Mouse (Mus musculus) limb, embryonic 14.5 days (tissue): Measurements from ENCODE around the gene Mt2. TPM values are rescaled to one million over a fixed set of nuclear protein-coding genes. Genes with fewer than 3 reads are reported as not detected.

Source experiments
- ATAC-seq: fragments of 200-750 bp; cut with Nextera tagmentation; 2 replicates; pipeline ENCODE4 v1.8.0; 2017; ENCODE audit warnings: low read depth, moderate number of reproducible peaks, moderate TSS enrichment; ENCODE audit not compliant: low FRiP score
- DNase-seq: peaks from one replicate; pipeline ENCODE4 v3.0.0-alpha.2; 2015; ENCODE audit warnings: low spot score
- H3K27ac ChIP-seq: fragments of 300-500 bp; sonication (generic); replicated peaks from 2 replicates; pipeline ENCODE4 v1.5.1; 2014; ENCODE audit warnings: low read depth, mild to moderate bottlenecking, low read length, moderate library complexity, mixed read lengths
- H3K27me3 ChIP-seq: fragments of 300-500 bp; sonication (generic); 2 replicates; pipeline ENCODE4 v1.6.1; 2014; ENCODE audit warnings: low read length, mixed read lengths; ENCODE audit not compliant: control insufficient read depth, insufficient read depth
- H3K36me3 ChIP-seq: fragments of 300-500 bp; sonication (generic); 2 replicates; pipeline ENCODE4 v1.6.1; 2014; ENCODE audit warnings: mild to moderate bottlenecking, low read length, moderate library complexity, mixed read lengths; ENCODE audit not compliant: control insufficient read depth, insufficient read depth
- H3K4me1 ChIP-seq: fragments of 300-500 bp; sonication (generic); 2 replicates; pipeline ENCODE4 v1.6.1; 2014; ENCODE audit warnings: antibody characterized with exemption, low read length, mixed read lengths; ENCODE audit not compliant: control insufficient read depth, insufficient read depth
- H3K4me2 ChIP-seq: fragments of 300-500 bp; sonication (generic); replicated peaks from 2 replicates; pipeline ENCODE4 v1.6.1; 2014; ENCODE audit warnings: low read depth, mild to moderate bottlenecking, low read length, moderate library complexity; ENCODE audit not compliant: severe bottlenecking
- H3K4me3 ChIP-seq: fragments of 300-500 bp; sonication (generic); replicated peaks from 2 replicates; pipeline ENCODE4 v1.5.1; 2014; ENCODE audit warnings: low read length
- H3K9ac ChIP-seq: fragments of 300-500 bp; sonication (generic); 2 replicates; pipeline ENCODE4 v1.6.1; 2014; ENCODE audit warnings: mild to moderate bottlenecking, low read depth, low read length, moderate library complexity; ENCODE audit not compliant: severe bottlenecking
- H3K9me3 ChIP-seq: fragments of 300-500 bp; sonication (generic); 2 replicates; pipeline ENCODE4 v1.6.1; 2016; ENCODE audit warnings: low read length; ENCODE audit not compliant: control insufficient read depth
- POLR2A ChIP-seq: fragments of 200-500 bp; IDR thresholded peaks from 2 replicates; pipeline ENCODE4 v1.8.0; 2012; ENCODE audit warnings: inconsistent platforms, mild to moderate bottlenecking, moderate library complexity, borderline replicate concordance; ENCODE audit not compliant: insufficient read depth, insufficient read length; ENCODE audit errors: extremely low read depth
- WGBS: fragments of 180-500 bp; shearing (Covaris S2); extraction: QIAGEN DNeasy Blood & Tissue Kit; methylation state at CpG from one replicate; pipeline ENCODE4 v1.1.7; 2014; 5-methylcytosine and 5-hydroxymethylcytosine counted together
- polyA plus RNA-seq, 2 experiments: library from polyadenylated mRNA; depleted of rRNA in 1 of 2; stranded (reverse) in 1 of 2; unstranded in 1 of 2; fragments of >200 nt; fragmentation: Nextera tagmentation in 1 of 2; extraction: Ambion mirVana in 1 of 2; gene quantifications; 2 replicates each; pipeline versions ENCODE4 v1.2.1 to v1.2.3; 2012 to 2014

Gene Mt2
- polyA plus RNA-seq, 2 experiments, result 48.1 to 51.6 TPM

DNA sequence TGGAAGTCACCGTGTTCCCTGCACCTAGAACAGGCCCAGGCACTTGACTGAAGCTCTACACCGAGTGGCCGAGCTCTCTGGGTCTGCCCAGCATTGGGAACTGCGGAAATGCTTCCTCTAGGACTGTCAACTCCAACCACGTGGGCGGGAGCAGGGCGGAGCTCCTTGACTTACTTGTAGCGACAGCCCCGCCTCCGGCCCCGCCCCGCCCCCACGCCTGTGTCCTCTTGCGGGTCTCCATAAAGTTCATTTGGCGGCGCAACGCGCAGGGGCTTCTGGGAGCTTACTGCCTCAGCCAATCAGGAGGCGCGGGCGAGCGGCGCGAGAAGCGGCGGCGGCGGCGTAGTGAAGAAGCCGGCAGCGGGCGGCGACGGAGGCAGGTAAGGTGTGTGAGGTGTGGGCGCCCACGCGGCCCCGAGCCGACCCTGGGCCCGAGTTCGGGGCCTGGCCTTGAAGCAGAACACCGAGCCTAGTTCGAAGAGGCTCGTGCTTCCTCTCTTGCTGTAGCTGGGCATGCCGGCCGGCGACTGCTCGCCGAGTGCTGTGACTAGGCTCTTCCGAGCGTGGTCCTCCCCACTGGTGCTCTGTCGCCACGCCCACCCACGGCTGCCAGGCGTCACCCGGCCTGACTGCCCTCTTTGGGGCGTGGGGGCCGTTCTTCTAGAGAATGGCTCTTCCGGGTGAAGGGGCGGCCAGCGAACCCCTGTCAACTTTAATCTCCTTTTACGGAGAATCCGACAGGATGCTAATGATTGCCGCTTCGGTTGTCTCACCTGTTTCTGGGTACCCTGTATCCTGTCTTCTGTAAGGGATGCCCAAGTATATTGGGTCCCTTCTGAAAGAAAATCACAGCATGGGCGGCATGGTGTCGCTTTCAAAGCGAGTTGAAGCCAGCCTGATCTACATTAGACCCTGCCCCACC lies 42.0 kb downstream of the Mt2 start, which contains the start of gene Nup93:
Nup93 (plus strand) TSS at position 313 of the 922 bp plus-strand sequence.
- under 1% methylated on average over 56 of the region's 68 CpGs for WGBS
- Histone ChIP-seq H3K4me1 (peaks cover 9% of the 10 kb centered on the region), H3K27ac (no peak within 1 kb of the TSS), H3K9me3 (no peaks in the 10 kb centered on the region), H3K36me3 (no peaks in the 10 kb centered on the region), H3K4me2 (peak within 1 kb of the TSS; percentile 92), H3K4me3 (peak within 1 kb of the TSS; percentile 82), H3K9ac (peak within 1 kb of the TSS; percentile 79), H3K27me3 (no peaks in the 10 kb centered on the region)
- TF ChIP-seq POLR2A, result no peak
- peak; percentile 98 for ATAC-seq
- peak; percentile 98 for DNase-seq

Other genes with a start within 250 kb of the Mt2 start
- 56.9 and 79.0 TPM in 2 replicates for gene Amfr, start 159.8 kb upstream of the Mt2 start, polyA plus RNA-seq (2012; rRNA removed)
- 55.9 and 56.2 TPM in 2 replicates for gene Amfr, start 159.8 kb upstream of the Mt2 start, polyA plus RNA-seq (2014; fragmentation: Nextera tagmentation; extraction: Ambion mirVana)
- gene Nudt21, start 135.6 kb upstream of the Mt2 start, polyA plus RNA-seq (2012; rRNA removed), result 47.2 and 79.3 TPM in 2 replicates
- gene Nudt21, start 135.6 kb upstream of the Mt2 start, polyA plus RNA-seq (2014; fragmentation: Nextera tagmentation; extraction: Ambion mirVana), result 117 and 118 TPM in 2 replicates
- gene Ogfod1, start 135.5 kb upstream of the Mt2 start, polyA plus RNA-seq (2012; rRNA removed), result 13.4 and 13.5 TPM in 2 replicates
- gene Ogfod1, start 135.5 kb upstream of the Mt2 start, polyA plus RNA-seq (2014; fragmentation: Nextera tagmentation; extraction: Ambion mirVana), result 17.3 and 18.7 TPM in 2 replicates
- 26.1 and 27.3 TPM in 2 replicates for gene Bbs2, start 73.7 kb upstream of the Mt2 start, polyA plus RNA-seq (2012; rRNA removed)
- gene Bbs2, start 73.7 kb upstream of the Mt2 start, polyA plus RNA-seq (2014; fragmentation: Nextera tagmentation; extraction: Ambion mirVana), result 12.7 and 15.1 TPM in 2 replicates
- not detected in 2 replicates for gene Mt4, start 35.5 kb upstream of the Mt2 start, polyA plus RNA-seq (2012; rRNA removed)
- not detected in 2 replicates for gene Mt4, start 35.5 kb upstream of the Mt2 start, polyA plus RNA-seq (2014; fragmentation: Nextera tagmentation; extraction: Ambion mirVana)
- 2.0 and 3.3 TPM in 2 replicates for gene Mt3, start 20.1 kb upstream of the Mt2 start, polyA plus RNA-seq (2012; rRNA removed)
- gene Mt3, start 20.1 kb upstream of the Mt2 start, polyA plus RNA-seq (2014; fragmentation: Nextera tagmentation; extraction: Ambion mirVana), result 2.8 and 3.8 TPM in 2 replicates
- 91.7 and 100 TPM in 2 replicates for gene Mt1, start 6.4 kb downstream of the Mt2 start, polyA plus RNA-seq (2012; rRNA removed)
- 149 and 158 TPM in 2 replicates for gene Mt1, start 6.4 kb downstream of the Mt2 start, polyA plus RNA-seq (2014; fragmentation: Nextera tagmentation; extraction: Ambion mirVana)
- gene Nup93, start 41.9 kb downstream of the Mt2 start, polyA plus RNA-seq (2012; rRNA removed), result 60.5 and 64.0 TPM in 2 replicates
- 72.3 and 79.9 TPM in 2 replicates for gene Nup93, start 41.9 kb downstream of the Mt2 start, polyA plus RNA-seq (2014; fragmentation: Nextera tagmentation; extraction: Ambion mirVana)
- gene Slc12a3, start 156.5 kb downstream of the Mt2 start, polyA plus RNA-seq (2012; rRNA removed), result 0.08 and 0.10 TPM in 2 replicates
- not detected in 2 replicates for gene Slc12a3, start 156.5 kb downstream of the Mt2 start, polyA plus RNA-seq (2014; fragmentation: Nextera tagmentation; extraction: Ambion mirVana)
- gene Herpud1, start 213.8 kb downstream of the Mt2 start, polyA plus RNA-seq (2012; rRNA removed), result 72.9 and 86.3 TPM in 2 replicates
- 76.8 and 84.1 TPM in 2 replicates for gene Herpud1, start 213.8 kb downstream of the Mt2 start, polyA plus RNA-seq (2014; fragmentation: Nextera tagmentation; extraction: Ambion mirVana)